Mouse (Mus musculus): Measurements from ENCODE around the gene Aacs.

GRCm38 (mm10) chr5:125491107-125491506, 15.5 kb downstream of the Aacs start:
- no peak for TF ChIP-seq CTCF (IDR thresholded peaks at IDR 0.05; ENCODE audit: control insufficient read depth, insufficient read depth, insufficient read length)
- TF ChIP-seq MYOD1 (IDR thresholded peaks at IDR 0.05; ENCODE audit: control insufficient read depth, insufficient read length, low read depth), result no peak
- TF ChIP-seq MAX (IDR thresholded peaks at IDR 0.05), result no peak
- TF ChIP-seq CEBPB (IDR thresholded peaks at IDR 0.05; ENCODE audit: low read depth), result no peak
- TF ChIP-seq MYOG (IDR thresholded peaks at IDR 0.05; ENCODE audit: control insufficient read depth, extremely low read depth, insufficient read length), result no peak
- TF ChIP-seq USF1 (IDR thresholded peaks at IDR 0.05; ENCODE audit: low read depth), result no peak
- TF ChIP-seq FOSL1 (IDR thresholded peaks at IDR 0.05; ENCODE audit: insufficient read depth, low read length, poor library complexity, severe bottlenecking), result no peak
